Mouse (Mus musculus) midbrain, embryonic 16.5 days (tissue): Measurements from ENCODE around the gene Rfxap. TPM values are rescaled to one million over a fixed set of nuclear protein-coding genes. Genes with fewer than 3 reads are reported as not detected.
A peak's percentile ranks its signal among the peaks of the same experiment; 100 is the strongest.

Source experiments
- ATAC-seq: fragments of 200-750 bp; cut with Nextera tagmentation; 2 replicates; pipeline ENCODE4 v1.8.0; 2017; ENCODE audit warnings: moderate TSS enrichment
- H3K27ac ChIP-seq: fragments of 300-500 bp; sonication (generic); 2 replicates; pipeline ENCODE4 v1.5.1; 2014; ENCODE audit warnings: mild to moderate bottlenecking, low read length, mixed read lengths
- H3K27me3 ChIP-seq: fragments of 300-500 bp; sonication (generic); 2 replicates; pipeline ENCODE4 v1.6.1; 2014; ENCODE audit warnings: low read depth, low read length, mixed read lengths; ENCODE audit not compliant: control insufficient read depth, insufficient read depth
- H3K36me3 ChIP-seq: fragments of 300-500 bp; sonication (generic); 2 replicates; pipeline ENCODE4 v1.6.1; 2014; ENCODE audit warnings: mild to moderate bottlenecking, low read length, moderate library complexity, mixed read lengths; ENCODE audit not compliant: control insufficient read depth, insufficient read depth
- H3K4me1 ChIP-seq: fragments of 300-500 bp; sonication (generic); 2 replicates; pipeline ENCODE4 v1.6.1; 2014; ENCODE audit warnings: mild to moderate bottlenecking, low read length, mixed read lengths; ENCODE audit not compliant: control insufficient read depth, insufficient read depth
- H3K4me2 ChIP-seq: fragments of 300-500 bp; sonication (generic); 2 replicates; pipeline ENCODE4 v1.6.1; 2014; ENCODE audit warnings: mild to moderate bottlenecking, low read length, mixed read lengths
- H3K4me3 ChIP-seq: fragments of 300-500 bp; sonication (generic); 2 replicates; pipeline ENCODE4 v1.5.1; 2014; ENCODE audit warnings: low read depth, mild to moderate bottlenecking, low read length, moderate library complexity, mixed read lengths
- H3K9ac ChIP-seq: fragments of 300-500 bp; sonication (generic); 2 replicates; pipeline ENCODE4 v1.6.1; 2014; ENCODE audit warnings: low read depth, low read length, mixed read lengths
- H3K9me3 ChIP-seq: fragments of 300-500 bp; sonication (generic); replicated peaks from 2 replicates; pipeline ENCODE4 v1.6.1; 2014; ENCODE audit warnings: mild to moderate bottlenecking, low read length, mixed read lengths; ENCODE audit not compliant: control insufficient read depth, poor library complexity, severe bottlenecking
- whole genome bisulfite sequencing: fragments of 180-500 bp; shearing (Covaris S2); extraction: QIAGEN DNeasy Blood & Tissue Kit; methylation state at CpG from one replicate; pipeline ENCODE4 v1.1.7; 2014; 5-methylcytosine and 5-hydroxymethylcytosine counted together
- polyA plus RNA-seq: library from polyadenylated mRNA; unstranded; fragments of >200 nt; fragmentation: Nextera tagmentation; extraction: Ambion mirVana; gene quantifications from 2 replicates; pipeline ENCODE4 v1.2.1, GENCODE M21; 2015

Rfxap gene
- polyA plus RNA-seq, 1 experiment from 2014 or later: 42.3 TPM

DNA sequence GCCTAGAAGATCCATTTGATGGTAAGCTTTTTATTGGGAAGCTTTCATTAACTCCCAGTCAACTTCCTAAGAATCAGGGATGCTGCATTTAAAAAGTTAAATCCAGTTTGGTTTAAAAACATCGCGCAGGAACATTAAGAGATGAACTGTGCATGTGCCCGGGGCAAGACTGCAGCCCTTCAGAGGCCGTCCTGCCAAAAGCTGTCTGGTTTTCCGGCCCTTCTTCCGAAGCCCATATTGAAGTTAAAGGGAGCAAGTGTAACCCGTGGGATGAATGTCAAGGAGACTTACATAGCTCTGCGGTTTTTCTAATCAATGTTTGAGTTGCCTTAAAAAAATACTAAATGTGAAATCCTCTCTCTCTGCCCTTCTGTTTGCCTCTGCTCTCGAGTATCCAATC lies 48.4 kb downstream of the Rfxap start:
- no peak for ATAC-seq
- H3K9me3 ChIP-seq: no peaks in the 10 kb centered on the region
- H3K4me2 ChIP-seq: no peak overlapping the region
- H3K4me1 ChIP-seq: peaks cover 8% of the 10 kb centered on the region
- H3K36me3 ChIP-seq: no peaks in the 10 kb centered on the region
- H3K27me3 ChIP-seq: no peaks in the 10 kb centered on the region
- H3K9ac ChIP-seq: no peak overlapping the region
- H3K27ac ChIP-seq: no peak overlapping the region
- 74% methylated on average over 9 of the region's 9 CpGs for WGBS
- H3K4me3 ChIP-seq: no peak overlapping the region

DNA sequence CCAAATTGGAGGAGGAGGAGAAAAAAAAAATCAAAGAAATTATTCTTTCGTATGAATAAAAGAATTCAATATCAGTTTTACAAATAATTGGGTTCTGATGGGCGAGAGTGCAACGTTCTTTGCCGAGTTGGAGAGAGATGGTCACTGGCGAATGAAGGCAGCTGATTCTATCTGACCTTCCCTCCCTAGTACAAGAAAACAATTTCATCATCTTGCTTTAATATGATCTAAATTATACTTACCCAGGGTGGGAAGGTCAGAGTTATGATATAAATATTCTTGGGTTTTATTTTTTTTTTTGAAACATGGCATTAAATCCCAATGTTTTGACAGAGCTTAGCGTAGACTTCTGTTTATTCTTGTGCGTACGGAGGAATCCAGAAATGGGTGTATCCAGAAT lies 50.1 kb downstream of the Rfxap start:
- Histone ChIP-seq H3K4me3 (no peak overlapping the region), H3K27ac (no peak overlapping the region), H3K9ac (no peak overlapping the region), H3K4me1 (peaks cover 8% of the 10 kb centered on the region), H3K9me3 (no peaks in the 10 kb centered on the region), H3K36me3 (no peaks in the 10 kb centered on the region), H3K4me2 (no peak overlapping the region), H3K27me3 (no peaks in the 10 kb centered on the region)
- 89% methylated on average over 8 of the region's 8 CpGs for WGBS
- no peak for ATAC-seq

- H3K27me3 ChIP-seq: no peaks in the 10 kb centered on the region
- H3K9me3 ChIP-seq: no peaks in the 10 kb centered on the region
- H3K4me2 ChIP-seq: peak overlapping the region; percentile 100
- H3K27ac ChIP-seq: no peak overlapping the region
- ATAC-seq: peak; percentile 49; the same call in 1 of the 2 replicates
- H3K4me3 ChIP-seq: peak overlapping the region; percentile 73
- peak overlapping the region; percentile 77 for H3K9ac ChIP-seq
- peaks cover 8% of the 10 kb centered on the region for H3K4me1 ChIP-seq
- H3K36me3 ChIP-seq: no peaks in the 10 kb centered on the region
- WGBS: 2% methylated on average over 11 of the region's 11 CpGs
These were observed 51.5 kb downstream of the Rfxap start for GRCm38 (mm10) chr3:54756058-54756457.

- H3K4me1 ChIP-seq: peaks cover 8% of the 10 kb centered on the region
These were observed 52.2 kb downstream of the Rfxap start, which contains the start of gene Smad9 for GRCm38 (mm10) chr3:54755145-54756041. Gene Smad9 (plus strand): TSS chr3:54755582.

GRCm38 (mm10) chr3:54753411-54753810 lies 54.2 kb downstream of the Rfxap start:
- H3K4me3 ChIP-seq: no peak overlapping the region

More at GRCm38 (mm10) chr3:54755145-54756041, 52.2 kb downstream of the Rfxap start, which contains the start of gene Smad9:
- H3K9me3 ChIP-seq: no peaks in the 10 kb centered on the region
- peak within 1 kb of the TSS; percentile 73 for H3K4me3 ChIP-seq
- WGBS: under 1% methylated on average over 66 of the region's 66 CpGs
- H3K4me2 ChIP-seq: peak within 1 kb of the TSS; percentile 100
- no peak within 1 kb of the TSS for H3K27ac ChIP-seq
- peak within 1 kb of the TSS; percentile 77 for H3K9ac ChIP-seq
- H3K27me3 ChIP-seq: no peaks in the 10 kb centered on the region
- peak; percentile 88 for ATAC-seq
- H3K36me3 ChIP-seq: peaks cover under 1% of the 10 kb centered on the region; the same call in 1 of the 2 replicates

More at GRCm38 (mm10) chr3:54753411-54753810, 54.2 kb downstream of the Rfxap start:
- Histone ChIP-seq H3K4me1 (peaks cover 8% of the 10 kb centered on the region), H3K36me3 (peaks cover 16% of the 10 kb centered on the region), H3K9ac (no peak overlapping the region), H3K4me2 (no peak overlapping the region), H3K27ac (no peak overlapping the region), H3K9me3 (no peaks in the 10 kb centered on the region), H3K27me3 (no peaks in the 10 kb centered on the region)
- 86% methylated on average over 4 of the region's 4 CpGs for WGBS
- ATAC-seq: no peak

Other genes starting within 250 kb of the Rfxap start
- gene Supt20, start 115.0 kb downstream of the Rfxap start, polyA plus RNA-seq: 89.9 and 97.6 TPM in 2 replicates
- gene Gm21958, start 93.4 kb downstream of the Rfxap start, polyA plus RNA-seq: 1.3 TPM in 1 of 2 replicates, not detected in the other
- gene Exosc8, start 72.4 kb downstream of the Rfxap start, polyA plus RNA-seq: 69.5 and 76.0 TPM in 2 replicates
- 46.5 and 50.0 TPM in 2 replicates for gene Alg5, start 72.3 kb downstream of the Rfxap start, polyA plus RNA-seq
- gene Smad9, start 52.2 kb downstream of the Rfxap start, polyA plus RNA-seq: 0.34 and 0.55 TPM in 2 replicates
- 1.5 and 1.9 TPM in 2 replicates for gene Sertm1, start 108.1 kb upstream of the Rfxap start, polyA plus RNA-seq
- 1.8 and 2.2 TPM in 2 replicates for gene Ccna1, start 247.7 kb upstream of the Rfxap start, polyA plus RNA-seq